Mouse (Mus musculus): ENCODE measurements at regions not wholly inside any gene's neighbourhood (a gene's known extent, or its start where the extent isn't known, plus 50 kb on each side); places are given as distances from the start of the nearest gene placed in this dataset.
A peak's percentile ranks its signal among the peaks of the same experiment; 100 is the strongest.

- DNase-seq: peak; percentile 65
These were observed 66.4 kb upstream of the Htr1a start for GRCm38 (mm10) chr13:105377038-105377437.

DNA sequence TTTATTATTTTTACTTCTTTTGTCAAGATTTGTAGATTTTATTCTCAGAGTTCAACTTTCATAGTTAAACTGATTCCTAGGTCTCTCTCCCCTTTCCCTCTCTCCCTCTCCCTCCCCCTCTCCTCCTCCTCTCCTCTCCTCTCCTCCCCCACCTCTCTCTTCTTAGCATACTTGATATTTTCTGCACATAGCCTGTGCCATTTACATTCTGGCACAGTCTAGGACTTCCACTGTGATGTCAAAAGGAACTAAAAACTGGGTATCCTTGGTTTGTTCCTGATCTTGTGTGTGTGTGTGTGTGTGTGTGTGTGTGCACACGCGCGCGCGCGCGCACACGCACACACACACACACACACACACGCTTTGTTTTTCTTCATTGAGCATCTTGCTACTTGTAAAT, 64.9 kb upstream of the Htr1a start:
- DNase-seq: no peak

DNA sequence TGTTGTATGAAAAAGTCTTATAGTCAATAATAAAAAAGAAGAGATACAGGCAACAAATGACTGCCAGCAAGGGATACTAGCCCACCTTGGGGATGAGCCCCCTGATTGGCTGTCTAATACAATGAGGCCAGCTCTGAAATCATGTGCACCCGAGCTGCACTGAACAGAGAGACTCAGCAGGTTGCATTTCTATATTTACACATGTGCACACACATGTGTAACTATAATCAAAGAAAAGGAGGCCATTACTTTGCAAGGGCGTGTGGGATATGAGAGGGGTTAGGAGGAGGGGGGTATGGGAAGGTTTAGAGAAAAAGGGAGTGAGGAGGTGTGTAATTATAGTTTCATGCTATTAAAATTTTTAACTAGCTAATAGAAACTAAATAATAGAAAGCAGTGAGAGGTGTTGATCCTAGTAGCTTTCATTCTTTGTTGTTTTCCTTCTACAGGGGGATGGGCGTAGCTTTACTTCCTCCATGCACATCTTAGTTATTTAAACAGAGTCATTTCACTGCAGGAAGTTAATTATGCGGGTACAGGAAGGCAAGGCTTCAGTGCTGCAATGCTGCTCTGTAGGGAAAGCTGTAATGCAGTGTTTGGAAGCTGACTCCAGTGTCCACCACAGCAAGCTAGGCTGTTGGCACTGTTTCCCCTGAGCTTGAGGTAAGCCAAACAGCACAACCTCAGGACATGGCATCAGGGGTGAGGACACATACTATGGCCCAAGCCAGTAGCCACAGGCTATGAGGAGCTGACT, 56.2 kb upstream of the Htr1a start:
- DNase-seq: no peak
